Mouse (Mus musculus): ENCODE measurements around the gene Gm49318. TPM values are rescaled to one million over a fixed set of nuclear protein-coding genes. Genes with fewer than 3 reads are reported as not detected.
A peak's percentile ranks its signal among the peaks of the same experiment; 100 is the strongest.

Gene Gm49318
- polyA plus RNA-seq, 1 experiment from 2014 or later, result not detected

- H3K9ac ChIP-seq (ENCODE audit: low read depth, low read length), result peak within 1 kb of the TSS; percentile 59
- DNase-seq (ENCODE audit: low spot score), result peak; percentile 62
Observed at GRCm38 (mm10) chr9:21989230-21990110, 81.6 kb downstream of the Gm49318 start, which contains the start of gene Rgl3. Gene Rgl3, minus strand, starts transcription at chr9:21989446.

GRCm38 (mm10) chr9:21988421-21989101 lies 82.5 kb downstream of the Gm49318 start:
- Histone ChIP-seq H3K9ac (ENCODE audit: low read depth, low read length) (peak overlapping the region; percentile 59), H3K4me3 (replicated peaks; ENCODE audit: low read depth, low read length) (peak overlapping the region; percentile 59), H3K36me3 (ENCODE audit: insufficient read depth, low read length) (no peaks in the 10 kb centered on the region), H3K27me3 (ENCODE audit: insufficient read depth, low read length) (peaks cover 23% of the 10 kb centered on the region), H3K4me2 (ENCODE audit: low read length) (peak overlapping the region; percentile 90), H3K9me3 (replicated peaks; ENCODE audit: low read length) (no peaks in the 10 kb centered on the region), H3K27ac (peak overlapping the region; percentile 66), H3K4me1 (replicated peaks; ENCODE audit: insufficient read depth, low read length) (peaks cover 12% of the 10 kb centered on the region)
- under 1% methylated on average over 32 of the region's 32 CpGs for WGBS
- TF ChIP-seq CTCF (IDR thresholded peaks at IDR 0.05; ENCODE audit: low read depth), result 0 out of 2 replicates have a peak, but pooled peaks have one; percentile 6
- DNase-seq (ENCODE audit: low spot score) (peak; percentile 49), ATAC-seq (replicated peaks; ENCODE audit: low FRiP score, low read depth) (peak; percentile 76)

More at GRCm38 (mm10) chr9:21989230-21990110, 81.6 kb downstream of the Gm49318 start, which contains the start of gene Rgl3:
- peak; percentile 68 for ATAC-seq (replicated peaks; ENCODE audit: low FRiP score, low read depth)
- Histone ChIP-seq H3K4me1 (replicated peaks; ENCODE audit: insufficient read depth, low read length) (peaks cover 12% of the 10 kb centered on the region), H3K4me2 (ENCODE audit: low read length) (peak within 1 kb of the TSS; percentile 90), H3K27me3 (ENCODE audit: insufficient read depth, low read length) (peaks cover 23% of the 10 kb centered on the region), H3K36me3 (ENCODE audit: insufficient read depth, low read length) (no peaks in the 10 kb centered on the region), H3K9me3 (replicated peaks; ENCODE audit: low read length) (no peaks in the 10 kb centered on the region), H3K4me3 (replicated peaks; ENCODE audit: low read depth, low read length) (peak within 1 kb of the TSS; percentile 59), H3K27ac (peak within 1 kb of the TSS; percentile 66)
- WGBS, result under 1% methylated on average over 42 of the region's 42 CpGs
- no peak; the same call in 1 of the 2 replicates for TF ChIP-seq CTCF (IDR thresholded peaks at IDR 0.05; ENCODE audit: low read depth)

GRCm38 (mm10) chr9:21987592-21988342 lies 83.3 kb downstream of the Gm49318 start:
- H3K36me3 ChIP-seq (ENCODE audit: insufficient read depth, low read length), result no peaks in the 10 kb centered on the region
- peak overlapping the region; percentile 59 for H3K4me3 ChIP-seq (replicated peaks; ENCODE audit: low read depth, low read length)
- no peak for ATAC-seq (replicated peaks; ENCODE audit: low FRiP score, low read depth)
- DNase-seq (ENCODE audit: low spot score), result no peak
- H3K4me1 ChIP-seq (replicated peaks; ENCODE audit: insufficient read depth, low read length), result peaks cover 12% of the 10 kb centered on the region
- no peaks in the 10 kb centered on the region for H3K9me3 ChIP-seq (replicated peaks; ENCODE audit: low read length)
- no peak overlapping the region for H3K27ac ChIP-seq
- 11% methylated on average over 36 of the region's 36 CpGs for WGBS
- peak overlapping the region; percentile 90 for H3K4me2 ChIP-seq (ENCODE audit: low read length)
- peak overlapping the region; percentile 59; the same call in 1 of the 2 replicates for H3K9ac ChIP-seq (ENCODE audit: low read depth, low read length)
- H3K27me3 ChIP-seq (ENCODE audit: insufficient read depth, low read length), result peaks cover 23% of the 10 kb centered on the region
- no peak for TF ChIP-seq CTCF (IDR thresholded peaks at IDR 0.05; ENCODE audit: low read depth)

Small RNA genes lying within 50 kb of the gene (microRNA-seq; reads per million reads assigned to microRNA genes)
- gene Mir7084, result not detected

Other genes with a start within 250 kb of the Gm49318 start
- gene Angptl8, start 235.7 kb downstream of the Gm49318 start, polyA plus RNA-seq (2015; fragmentation: Nextera tagmentation; extraction: Ambion mirVana), result 5.6 and 6.1 TPM in 2 replicates
- 28.3 and 28.7 TPM in 2 replicates for gene Dock6, start 218.6 kb downstream of the Gm49318 start, polyA plus RNA-seq (2015; fragmentation: Nextera tagmentation; extraction: Ambion mirVana)
- 12.0 and 13.3 TPM in 2 replicates for gene Rab3d, start 153.1 kb downstream of the Gm49318 start, polyA plus RNA-seq (2015; fragmentation: Nextera tagmentation; extraction: Ambion mirVana)
- gene Ccdc159, start 143.8 kb downstream of the Gm49318 start, polyA plus RNA-seq (2015; fragmentation: Nextera tagmentation; extraction: Ambion mirVana), result 1.8 and 2.0 TPM in 2 replicates
- gene Tmem205, start 143.7 kb downstream of the Gm49318 start, polyA plus RNA-seq (2015; fragmentation: Nextera tagmentation; extraction: Ambion mirVana), result 82.9 and 83.7 TPM in 2 replicates
- 4.3 and 4.8 TPM in 2 replicates for gene Plppr2, start 134.2 kb downstream of the Gm49318 start, polyA plus RNA-seq (2015; fragmentation: Nextera tagmentation; extraction: Ambion mirVana)
- 7.5 and 8.1 TPM in 2 replicates for gene Swsap1, start 115.5 kb downstream of the Gm49318 start, polyA plus RNA-seq (2015; fragmentation: Nextera tagmentation; extraction: Ambion mirVana)
- 16.1 and 17.2 TPM in 2 replicates for gene Epor, start 107.8 kb downstream of the Gm49318 start, polyA plus RNA-seq (2015; fragmentation: Nextera tagmentation; extraction: Ambion mirVana)
- 26.8 and 29.2 TPM in 2 replicates for gene Rgl3, start 81.8 kb downstream of the Gm49318 start, polyA plus RNA-seq (2015; fragmentation: Nextera tagmentation; extraction: Ambion mirVana)
- gene Ccdc151, start 68.6 kb downstream of the Gm49318 start, polyA plus RNA-seq (2015; fragmentation: Nextera tagmentation; extraction: Ambion mirVana), result 1.2 and 1.4 TPM in 2 replicates
- gene Prkcsh, start 68.5 kb downstream of the Gm49318 start, polyA plus RNA-seq (2015; fragmentation: Nextera tagmentation; extraction: Ambion mirVana), result 79.6 and 92.8 TPM in 2 replicates
- 0.05 and 0.12 TPM in 2 replicates for gene Elavl3, start 19.2 kb downstream of the Gm49318 start, polyA plus RNA-seq (2015; fragmentation: Nextera tagmentation; extraction: Ambion mirVana)
- 8.3 and 8.9 TPM in 2 replicates for gene Zfp653, start 117 bp upstream of the Gm49318 start, polyA plus RNA-seq (2015; fragmentation: Nextera tagmentation; extraction: Ambion mirVana)
- 56.2 and 61.3 TPM in 2 replicates for gene Ecsit, start 14.2 kb upstream of the Gm49318 start, polyA plus RNA-seq (2015; fragmentation: Nextera tagmentation; extraction: Ambion mirVana)
- gene Cnn1, start 28.0 kb upstream of the Gm49318 start, polyA plus RNA-seq (2015; fragmentation: Nextera tagmentation; extraction: Ambion mirVana), result 27.9 and 30.8 TPM in 2 replicates
- 160 and 172 TPM in 2 replicates for gene Elof1, start 45.9 kb upstream of the Gm49318 start, polyA plus RNA-seq (2015; fragmentation: Nextera tagmentation; extraction: Ambion mirVana)
- gene Acp5, start 64.5 kb upstream of the Gm49318 start, polyA plus RNA-seq (2015; fragmentation: Nextera tagmentation; extraction: Ambion mirVana), result 6.2 and 6.3 TPM in 2 replicates
- gene Pigyl, start 85.6 kb upstream of the Gm49318 start, polyA plus RNA-seq (2015; fragmentation: Nextera tagmentation; extraction: Ambion mirVana), result 102 and 111 TPM in 2 replicates
- 0.11 and 0.18 TPM in 2 replicates for gene Zfp872, start 116.8 kb upstream of the Gm49318 start, polyA plus RNA-seq (2015; fragmentation: Nextera tagmentation; extraction: Ambion mirVana)
- 12.6 and 14.5 TPM in 2 replicates for gene Zfp809, start 154.5 kb upstream of the Gm49318 start, polyA plus RNA-seq (2015; fragmentation: Nextera tagmentation; extraction: Ambion mirVana)
- gene Zfp599, start 188.6 kb upstream of the Gm49318 start, polyA plus RNA-seq (2015; fragmentation: Nextera tagmentation; extraction: Ambion mirVana), result 3.1 and 3.3 TPM in 2 replicates
- 16.9 and 18.2 TPM in 2 replicates for gene Zfp810, start 236.4 kb upstream of the Gm49318 start, polyA plus RNA-seq (2015; fragmentation: Nextera tagmentation; extraction: Ambion mirVana)